Mouse (Mus musculus) C2C12 (cell line): ENCODE measurements around the gene C1s1.

Source experiments
- CTCF ChIP-seq: IDR thresholded peaks from one replicate; pipeline ENCODE4 v1.5.1; 2011; ENCODE audit not compliant: control insufficient read depth, insufficient read depth, insufficient read length
- FOSL1 ChIP-seq: IDR thresholded peaks from one replicate; pipeline ENCODE4 v1.8.0; 2011; ENCODE audit warnings: mild to moderate bottlenecking, low read length; ENCODE audit not compliant: poor library complexity, insufficient read depth, severe bottlenecking
- MAX ChIP-seq: IDR thresholded peaks from one replicate; pipeline ENCODE4 v1.6.1; 2011; ENCODE audit warnings: mild to moderate bottlenecking, control low read depth
- MYOD1 ChIP-seq: IDR thresholded peaks from one replicate; pipeline ENCODE4 v1.6.1; 2011; ENCODE audit warnings: low read depth; ENCODE audit not compliant: control insufficient read depth, insufficient read length
- MYOG ChIP-seq: IDR thresholded peaks from one replicate; pipeline ENCODE4 v1.6.1; 2011; ENCODE audit not compliant: control insufficient read depth, insufficient read length; ENCODE audit errors: extremely low read depth
- USF1 ChIP-seq: IDR thresholded peaks from one replicate; pipeline ENCODE4 v1.6.1; 2011; ENCODE audit warnings: low read depth, mild to moderate bottlenecking, control low read depth, moderate library complexity

DNA sequence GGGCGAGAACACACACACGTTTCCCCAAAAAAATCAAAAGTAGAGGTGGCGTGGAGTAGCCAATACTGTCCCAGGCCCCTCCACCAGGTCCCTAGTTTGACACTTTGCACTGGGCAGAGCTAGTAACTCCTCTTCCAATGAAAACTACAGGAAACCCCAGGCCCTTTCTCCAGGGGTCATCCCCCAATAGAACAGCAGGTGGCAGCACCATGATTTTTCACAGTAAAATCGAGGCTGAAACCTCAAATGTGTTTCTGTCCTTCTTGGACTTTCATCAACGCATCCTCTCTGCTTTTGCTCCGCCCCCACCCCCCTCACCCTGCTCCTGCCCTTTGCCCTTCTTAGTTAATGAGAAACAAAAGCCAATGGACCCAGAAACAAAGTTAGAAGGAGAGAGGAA is 60.6 kb downstream of the C1s1 start:
- TF ChIP-seq CTCF (no peak), MYOG (no peak), USF1 (no peak), FOSL1 (no peak), MAX (no peak), MYOD1 (no peak)
